8 mouse cellular contexts compared by ENCODE assay signal in the genomic region with DNA sequence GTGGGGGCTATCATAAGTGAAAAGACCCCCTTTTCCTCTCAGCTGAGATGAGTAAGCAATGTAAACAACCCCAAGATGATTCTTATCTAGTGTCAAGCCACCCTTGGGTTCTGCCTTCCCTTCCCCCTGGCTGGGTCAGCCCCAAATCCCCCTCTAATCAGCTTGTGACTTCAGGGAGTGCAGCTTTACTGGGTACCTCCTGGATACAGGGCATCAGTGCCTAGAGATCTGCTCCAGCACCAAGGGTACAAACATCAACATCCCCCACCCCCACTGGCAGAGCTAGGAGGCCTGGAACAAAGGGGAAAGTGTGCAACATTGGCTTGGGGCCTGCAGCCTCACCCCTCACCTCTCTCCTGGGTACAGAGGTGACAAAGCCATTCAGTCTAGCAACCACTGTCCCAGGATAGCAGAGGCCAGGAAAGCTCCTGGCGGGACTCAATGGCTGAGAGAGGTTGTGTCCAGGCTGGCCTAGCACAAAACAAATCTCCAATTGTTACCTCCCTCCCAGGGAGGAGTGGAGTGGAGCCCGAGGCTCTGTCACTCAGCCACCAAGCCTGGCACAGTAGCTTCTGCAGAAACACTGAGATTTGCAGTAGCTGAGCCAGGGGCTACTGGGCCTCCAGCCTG. TPM values are rescaled to one million over a fixed set of nuclear protein-coding genes. Genes with fewer than 3 reads are reported as not detected.
A peak's percentile ranks its signal among the peaks of the same experiment; 100 is the strongest.
DNase-seq lines count a peak whose midpoint lies in the region; ATAC-seq and TF ChIP-seq lines count a peak whose summit lies in the region.

No protein-coding gene starts in this region.

- no peak for TF ChIP-seq CTCF in liver, postnatal 0 days (IDR thresholded peaks at IDR 0.05; ENCODE audit: low read depth)

- H3K4me2 ChIP-seq in heart, embryonic 16.5 days (ENCODE audit: low read depth, low read length), result no peak overlapping the region
- H3K4me2 ChIP-seq in liver, postnatal 0 days (ENCODE audit: low read depth, low read length), result peak overlapping the region; percentile 92; the same call in 1 of the 2 replicates
- no peak overlapping the region for H3K4me2 ChIP-seq in kidney, embryonic 15.5 days

- H3K27ac ChIP-seq in heart, embryonic 16.5 days (ENCODE audit: low read length), result no peak overlapping the region
- H3K27ac ChIP-seq in hindbrain, embryonic 10.5 days, result peak overlapping the region; percentile 69
- H3K27ac ChIP-seq in liver, postnatal 0 days (ENCODE audit: low read depth), result no peak overlapping the region
- H3K27ac ChIP-seq in kidney, embryonic 15.5 days, result no peak overlapping the region

- no peaks in the 10 kb centered on the region; the same call in 1 of the 2 replicates for H3K36me3 ChIP-seq in heart, embryonic 16.5 days (ENCODE audit: control insufficient read depth, insufficient read depth)
- H3K36me3 ChIP-seq in hindbrain, embryonic 10.5 days, result peaks cover 65% of the 10 kb centered on the region
- H3K36me3 ChIP-seq in liver, postnatal 0 days (replicated peaks; ENCODE audit: insufficient read depth, low read length), result peaks cover 19% of the 10 kb centered on the region
- H3K36me3 ChIP-seq in kidney, embryonic 15.5 days, result peaks cover 18% of the 10 kb centered on the region

- H3K27me3 ChIP-seq in heart, embryonic 16.5 days (ENCODE audit: control insufficient read depth, insufficient read depth, low read length), result no peaks in the 10 kb centered on the region
- no peaks in the 10 kb centered on the region for H3K27me3 ChIP-seq in hindbrain, embryonic 10.5 days (ENCODE audit: insufficient read depth, poor library complexity, severe bottlenecking)
- H3K27me3 ChIP-seq in liver, postnatal 0 days (ENCODE audit: insufficient read depth, low read length), result no peaks in the 10 kb centered on the region
- H3K27me3 ChIP-seq in kidney, embryonic 15.5 days, result no peaks in the 10 kb centered on the region

- 36% methylated on average over 2 of the region's 2 CpGs for WGBS in heart, embryonic 16.5 days
- WGBS in hindbrain, embryonic 10.5 days, result 36% methylated on average over 2 of the region's 2 CpGs
- WGBS in liver, postnatal 0 days (ENCODE audit: insufficient replicate concordance), result 65% methylated on average over 2 of the region's 2 CpGs
- 61% methylated on average over 2 of the region's 2 CpGs for WGBS in kidney, embryonic 15.5 days

- no peak for DNase-seq in heart, adult 18-20 months
- DNase-seq in brain, adult 2 months (ENCODE audit: low read depth, low spot score), result peak; percentile 66
- no peak for DNase-seq in hindbrain, embryonic 10.5 days (ENCODE audit: low spot score)
- no peak for DNase-seq in liver, postnatal 0 days
- DNase-seq in B cell, adult 2 months, result no peak
- no peak for DNase-seq in testis, postnatal 14 days (ENCODE audit: low spot score)

- peaks cover 77% of the 10 kb centered on the region for H3K4me1 ChIP-seq in heart, embryonic 16.5 days (ENCODE audit: control insufficient read depth, insufficient read depth, low read length)
- peaks cover 94% of the 10 kb centered on the region for H3K4me1 ChIP-seq in hindbrain, embryonic 10.5 days (replicated peaks)
- H3K4me1 ChIP-seq in liver, postnatal 0 days (ENCODE audit: insufficient read depth), result peaks cover 66% of the 10 kb centered on the region
- H3K4me1 ChIP-seq in kidney, embryonic 15.5 days, result peaks cover 72% of the 10 kb centered on the region

- ATAC-seq in heart, embryonic 16.5 days (replicated peaks; ENCODE audit: extremely low read depth, insufficient read depth, low FRiP score), result no peak
- ATAC-seq in liver, postnatal 0 days, result no peak
- ATAC-seq in kidney, embryonic 15.5 days (replicated peaks; ENCODE audit: low FRiP score), result no peak

- H3K9me3 ChIP-seq in heart, embryonic 16.5 days (replicated peaks; ENCODE audit: control insufficient read depth, low read length), result no peaks in the 10 kb centered on the region
- H3K9me3 ChIP-seq in hindbrain, embryonic 10.5 days, result no peaks in the 10 kb centered on the region
- H3K9me3 ChIP-seq in liver, postnatal 0 days (ENCODE audit: low read length), result no peaks in the 10 kb centered on the region
- no peaks in the 10 kb centered on the region for H3K9me3 ChIP-seq in kidney, embryonic 15.5 days (replicated peaks)

- H3K4me3 ChIP-seq in heart, embryonic 16.5 days (ENCODE audit: low read length), result no peak overlapping the region
- H3K4me3 ChIP-seq in hindbrain, embryonic 10.5 days, result peak overlapping the region; percentile 91
- peak overlapping the region; percentile 95; the same call in 1 of the 2 replicates for H3K4me3 ChIP-seq in liver, postnatal 0 days (ENCODE audit: low read depth, low read length)
- H3K4me3 ChIP-seq in kidney, embryonic 15.5 days (replicated peaks), result no peak overlapping the region

- no peak for TF ChIP-seq EP300 in liver, postnatal 0 days (IDR thresholded peaks at IDR 0.05; ENCODE audit: low read depth)

- H3K9ac ChIP-seq in heart, embryonic 16.5 days (ENCODE audit: low read length), result peak overlapping the region; percentile 31; the same call in 1 of the 2 replicates
- 0 out of 2 replicates have a peak overlapping the region, but pooled peaks have one; percentile 2 for H3K9ac ChIP-seq in liver, postnatal 0 days (replicated peaks)
- H3K9ac ChIP-seq in kidney, embryonic 15.5 days, result no peak overlapping the region

RNA-seq across cellular contexts. Expression of a gene that starts 3.9 kb away (rescaled TPM):
- polyA plus RNA-seq in heart, embryonic 16.5 days (2015; fragmentation: Nextera tagmentation; extraction: Ambion mirVana), result 129 and 136 TPM in 2 replicates
- 10 to 100 TPM; 12.2 to 13.5 TPM for total RNA-seq in heart, adult 18-20 months (2021)
- polyA plus RNA-seq in hindbrain, embryonic 10.5 days (2016; fragmentation: Nextera tagmentation; extraction: Ambion mirVana), result 153 and 228 TPM in 2 replicates
- 25.4 and 29.6 TPM in 2 replicates for polyA plus RNA-seq in liver, postnatal 0 days (2015; fragmentation: Nextera tagmentation; extraction: Ambion mirVana)
- polyA plus RNA-seq in kidney, embryonic 15.5 days (2015; fragmentation: Nextera tagmentation; extraction: Ambion mirVana), result 78.5 and 91.6 TPM in 2 replicates

Comparison
In these comparisons a context has a peak if more than half of its experiments do, and no peak if none do; other contexts are left out.
1. H3K4me3 ChIP-seq: peak in hindbrain, embryonic 10.5 days (single experiment) and liver, postnatal 0 days (single experiment); none in heart, embryonic 16.5 days (single experiment) and kidney, embryonic 15.5 days (single experiment).